Mouse (Mus musculus) CH12.LX (cell line): ENCODE data around the gene Bud23. TPM values are rescaled to one million over a fixed set of nuclear protein-coding genes. Genes with fewer than 3 reads are reported as not detected.

ENCODE experiments used
- DNase-seq: peaks from one replicate; pipeline ENCODE4 v3.0.0-alpha.2; 2013; ENCODE audit errors: extremely low read depth
- H3K27ac ChIP-seq: 2 replicates; pipeline ENCODE4 v1.5.1; 2012; ENCODE audit warnings: low read depth, mild to moderate bottlenecking, control low read depth, moderate library complexity; ENCODE audit not compliant: insufficient read depth
- H3K27me3 ChIP-seq: replicated peaks from 2 replicates; pipeline ENCODE3; 2012; ENCODE audit warnings: inconsistent platforms
- H3K36me3 ChIP-seq, 2 experiments: replicated peaks in 1 of 2; 2 replicates each; pipeline versions ENCODE3 to v1.6.1; 2012; ENCODE audit warnings: inconsistent platforms in 1 of 2, low read length in 1 of 2, mild to moderate bottlenecking in 1 of 2, mixed read lengths in 1 of 2, moderate library complexity in 1 of 2; ENCODE audit not compliant: control insufficient read depth in 1 of 2, insufficient read depth in 1 of 2
- H3K4me1 ChIP-seq, 2 experiments: 2 replicates each; pipeline ENCODE4 v1.6.1; 2012; ENCODE audit warnings: inconsistent platforms in 1 of 2, moderate library complexity in 1 of 2; ENCODE audit not compliant: insufficient read depth in 2 of 2, control insufficient read depth in 1 of 2
- H3K4me2 ChIP-seq: 2 replicates; pipeline ENCODE4 v1.6.1; 2012; ENCODE audit warnings: low read depth, mild to moderate bottlenecking, control low read depth; ENCODE audit not compliant: poor library complexity, insufficient read depth, severe bottlenecking
- H3K4me3 ChIP-seq, 3 experiments: fragments of 150-350 bp in 1 of 3; sonication (generic) in 1 of 3; replicated peaks in 1 of 3; 2 replicates each; pipeline versions ENCODE3 to v1.5.1; 2011 to 2012; ENCODE audit warnings: low read depth in 2 of 3, low read length in 2 of 3, mild to moderate bottlenecking in 2 of 3, moderate library complexity in 2 of 3, control low read depth in 1 of 3, improper control_type of control experiment in 1 of 3, inconsistent platforms in 1 of 3, mixed read lengths in 1 of 3; ENCODE audit not compliant: poor library complexity in 1 of 3
- H3K79me2 ChIP-seq: replicated peaks from 2 replicates; pipeline ENCODE4 v1.6.1; 2012; ENCODE audit warnings: mild to moderate bottlenecking, moderate library complexity; ENCODE audit not compliant: control insufficient read depth, poor library complexity, insufficient read depth, severe bottlenecking; ENCODE audit errors: extremely low read depth
- H3K9ac ChIP-seq: 2 replicates; pipeline ENCODE4 v1.6.1; 2012; ENCODE audit warnings: low read depth, mild to moderate bottlenecking, control low read depth, moderate library complexity; ENCODE audit not compliant: insufficient read depth
- H3K9me3 ChIP-seq: replicated peaks from 2 replicates; pipeline ENCODE3; 2012; ENCODE audit warnings: low read length, inconsistent platforms, mixed read lengths
- BHLHE40 ChIP-seq: IDR thresholded peaks from 2 replicates; pipeline ENCODE4 v1.6.1; 2011; ENCODE audit warnings: mild to moderate bottlenecking, low read depth, low read length, improper control_type of control experiment
- CHD1 ChIP-seq: IDR thresholded peaks from 2 replicates; pipeline ENCODE4 v1.6.1; 2012; ENCODE audit warnings: low read depth, low read length, improper control_type of control experiment, inconsistent platforms
- CHD2 ChIP-seq: IDR thresholded peaks from 2 replicates; pipeline ENCODE4 v1.6.1; 2011; ENCODE audit warnings: low read length, improper control_type of control experiment
- CTCF ChIP-seq, 2 experiments: IDR thresholded peaks in 1 of 2; conservative IDR thresholded peaks in 1 of 2; 2 replicates each; pipeline ENCODE4 v1.5.1; 2011 to 2012; ENCODE audit warnings: low read depth in 2 of 2, low read length in 2 of 2, improper control_type of control experiment in 1 of 2, inconsistent platforms in 1 of 2, mild to moderate bottlenecking in 1 of 2, moderate library complexity in 1 of 2
- E2F4 ChIP-seq: IDR thresholded peaks from 2 replicates; pipeline ENCODE4 v1.6.1; 2011; ENCODE audit warnings: low read depth, low read length, improper control_type of control experiment; ENCODE audit not compliant: insufficient replicate concordance
- ELF1 ChIP-seq: IDR thresholded peaks from 2 replicates; pipeline ENCODE4 v1.6.1; 2014; ENCODE audit warnings: low read depth, mild to moderate bottlenecking, inconsistent platforms, low read length, improper control_type of control experiment
- ETS1 ChIP-seq: conservative IDR thresholded peaks from 2 replicates; pipeline ENCODE4 v1.6.1; 2012; ENCODE audit warnings: low read depth, mild to moderate bottlenecking, inconsistent platforms, low read length, improper control_type of control experiment, moderate library complexity
- HCFC1 ChIP-seq: IDR thresholded peaks from 2 replicates; pipeline ENCODE4 v1.6.1; 2012; ENCODE audit warnings: low read depth, mild to moderate bottlenecking, inconsistent platforms, low read length, improper control_type of control experiment
- IRF4 ChIP-seq: IDR thresholded peaks from 2 replicates; pipeline ENCODE4 v1.6.1; 2014; ENCODE audit warnings: low read depth, mild to moderate bottlenecking, inconsistent platforms, low read length, improper control_type of control experiment
- JUND ChIP-seq: conservative IDR thresholded peaks from 2 replicates; pipeline ENCODE4 v1.6.1; 2011; ENCODE audit warnings: low read depth, low read length, improper control_type of control experiment
- KAT2A ChIP-seq: IDR thresholded peaks from 2 replicates; pipeline ENCODE4 v1.6.1; 2012; ENCODE audit warnings: low read length, improper control_type of control experiment, inconsistent platforms; ENCODE audit not compliant: insufficient replicate concordance
- MAFK ChIP-seq: IDR thresholded peaks from 2 replicates; pipeline ENCODE4 v1.6.1; 2011; ENCODE audit warnings: low read length, improper control_type of control experiment; ENCODE audit not compliant: insufficient replicate concordance
- MAX ChIP-seq: IDR thresholded peaks from 2 replicates; pipeline ENCODE4 v1.6.1; 2011; ENCODE audit warnings: low read length, improper control_type of control experiment
- MAZ ChIP-seq: IDR thresholded peaks from 2 replicates; pipeline ENCODE4 v1.6.1; 2012; ENCODE audit warnings: low read depth, mild to moderate bottlenecking, inconsistent platforms, low read length, improper control_type of control experiment, moderate library complexity
- MEF2A ChIP-seq: IDR thresholded peaks from 2 replicates; pipeline ENCODE4 v1.6.1; 2014; ENCODE audit warnings: low read depth, mild to moderate bottlenecking, inconsistent platforms, low read length, improper control_type of control experiment, borderline replicate concordance
- MXI1 ChIP-seq: IDR thresholded peaks from 2 replicates; pipeline ENCODE4 v1.6.1; 2011; ENCODE audit warnings: mild to moderate bottlenecking, low read depth, low read length, improper control_type of control experiment
- MYC ChIP-seq: IDR thresholded peaks from 2 replicates; pipeline ENCODE4 v1.6.1; 2011; ENCODE audit warnings: low read depth, mild to moderate bottlenecking, improper control_type of control experiment, low read length
- NELFE ChIP-seq: IDR thresholded peaks from 2 replicates; pipeline ENCODE4 v1.6.1; 2011; ENCODE audit warnings: low read depth, low read length, improper control_type of control experiment
- NRF1 ChIP-seq: IDR thresholded peaks from 2 replicates; pipeline ENCODE4 v1.6.1; 2014; ENCODE audit warnings: low read depth, mild to moderate bottlenecking, inconsistent platforms, low read length, improper control_type of control experiment, moderate library complexity
- PAX5 ChIP-seq: IDR thresholded peaks from 2 replicates; pipeline ENCODE4 v1.6.1; 2012; ENCODE audit warnings: low read length, inconsistent platforms, mixed read lengths
- POLR2AphosphoS2 ChIP-seq: IDR thresholded peaks from 2 replicates; pipeline ENCODE4 v1.6.1; 2011; ENCODE audit warnings: low read depth, low read length, improper control_type of control experiment
- RAD21 ChIP-seq: IDR thresholded peaks from 2 replicates; pipeline ENCODE4 v1.6.1; 2011; ENCODE audit warnings: low read depth, mild to moderate bottlenecking, low read length, improper control_type of control experiment, moderate library complexity
- RCOR1 ChIP-seq: conservative IDR thresholded peaks from 2 replicates; pipeline ENCODE4 v1.6.1; 2012; ENCODE audit warnings: low read depth, mild to moderate bottlenecking, inconsistent platforms, low read length, improper control_type of control experiment
- SIN3A ChIP-seq: IDR thresholded peaks from 2 replicates; pipeline ENCODE4 v1.6.1; 2012; ENCODE audit warnings: low read length, improper control_type of control experiment, inconsistent platforms
- SMC3 ChIP-seq: IDR thresholded peaks from 2 replicates; pipeline ENCODE4 v1.6.1; 2011; ENCODE audit warnings: low read depth, low read length, improper control_type of control experiment
- TBP ChIP-seq: conservative IDR thresholded peaks from 2 replicates; pipeline ENCODE4 v1.6.1; 2011; ENCODE audit warnings: low read depth, low read length, improper control_type of control experiment
- TCF12 ChIP-seq: IDR thresholded peaks from 2 replicates; pipeline ENCODE4 v1.6.1; 2014; ENCODE audit warnings: low read depth, mild to moderate bottlenecking, inconsistent platforms, low read length, improper control_type of control experiment
- UBTF ChIP-seq: IDR thresholded peaks from 2 replicates; pipeline ENCODE4 v1.6.1; 2012; ENCODE audit warnings: low read depth, mild to moderate bottlenecking, inconsistent platforms, low read length, improper control_type of control experiment, moderate library complexity
- USF1 ChIP-seq: IDR thresholded peaks from 2 replicates; pipeline ENCODE4 v1.6.1; 2014; ENCODE audit warnings: low read depth, mild to moderate bottlenecking, inconsistent platforms, low read length, improper control_type of control experiment
- ZC3H11A ChIP-seq: IDR thresholded peaks from 2 replicates; pipeline ENCODE4 v1.6.1; 2012; ENCODE audit warnings: low read depth, mild to moderate bottlenecking, inconsistent platforms, low read length, improper control_type of control experiment
- ZMIZ1 ChIP-seq: IDR thresholded peaks from 2 replicates; pipeline ENCODE4 v1.6.1; 2012; ENCODE audit warnings: low read depth, mild to moderate bottlenecking, inconsistent platforms, low read length, improper control_type of control experiment
- ZNF384 ChIP-seq: IDR thresholded peaks from 2 replicates; pipeline ENCODE4 v1.6.1; 2012; ENCODE audit warnings: low read depth, low read length, improper control_type of control experiment, inconsistent platforms
- dilution Hi-C: fragments of 300-500 bp; cut with MboI; formaldehyde crosslinking; loops from 2 replicates; pipeline ENCODE4 v1.14.3; 2020; ENCODE audit warnings: low sequenced_read_pairs; ENCODE audit not compliant: extremely low pct_unique_long_range_greater_than_20kb, extremely low pct_ligation_motif_present
- in situ Hi-C: fragments of 300-500 bp; cut with MboI; formaldehyde crosslinking; loops from 3 replicates; pipeline ENCODE4 v1.14.3; 2019; ENCODE audit warnings: low sequenced_read_pairs, low pct_ligation_motif_present, low pct_unique_long_range_greater_than_20kb, mixed read lengths
- polyA plus RNA-seq: library from polyadenylated mRNA; unstranded; fragments of >175 nt; gene quantifications from 2 replicates; pipeline ENCODE4 v1.2.1, GENCODE M21; 2012; ENCODE audit warnings: low read depth; ENCODE audit not compliant: insufficient read length
- total RNA-seq, 2 experiments: library from RNA; depleted of rRNA; stranded (reverse); fragments of 300-350 nt in 1 of 2; fragments of >200 nt in 1 of 2; gene quantifications; 2 replicates each; pipeline ENCODE4 v1.2.3; 2012 to 2014

Gene Bud23
- total and polyA plus RNA-seq, 3 experiments = 60.7 to 118 (median 62.1) TPM

DNA sequence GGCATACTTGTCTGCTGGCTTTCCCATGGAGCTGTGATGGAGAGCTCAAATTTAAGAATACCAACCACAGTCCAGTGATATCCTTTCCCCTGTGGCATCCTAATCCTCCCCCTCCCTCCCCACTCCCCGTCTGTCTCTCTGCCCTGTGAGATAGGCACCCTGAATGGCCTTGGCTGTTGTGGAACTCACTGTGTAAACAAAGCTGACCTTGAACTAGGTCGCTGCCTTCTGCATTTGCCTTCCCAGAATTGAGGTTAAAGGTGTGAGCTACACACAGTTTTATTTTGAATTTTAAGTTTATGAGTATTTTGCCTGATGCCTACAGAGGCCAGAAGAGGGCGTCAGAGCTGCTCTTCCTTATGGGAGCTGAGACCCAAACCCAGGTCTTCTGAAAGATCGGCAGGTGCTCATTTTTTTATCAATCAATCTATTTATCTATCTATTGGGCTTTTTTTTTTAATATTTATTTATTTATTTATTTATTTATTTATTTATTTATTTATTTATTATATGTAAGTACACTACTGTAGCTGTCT, 48.5 kb downstream of the Bud23 start:
- no peak overlapping the region for H3K4me2 ChIP-seq
- peaks cover 7% of the 10 kb centered on the region for H3K27me3 ChIP-seq
- H3K27ac ChIP-seq = no peak overlapping the region
- no peak overlapping the region for H3K4me3 ChIP-seq
- no peak for DNase-seq
- in situ Hi-C loops = loop anchor here (5.0 kb wide), 1 partner anchor 86 kb away; no protein-coding TSS in a partner anchor
- peak in 1 of 2 experiments; percentile 33; a peak in 2 of 4 replicates for TF ChIP-seq CTCF (conservative IDR thresholded peaks at IDR 0.05 in 1 of 2, IDR thresholded peaks at IDR 0.05 in 1 of 2; ENCODE audit: low read depth in 2 of 2, low read length in 2 of 2)
- no peak for TF ChIP-seq ELF1
- TF ChIP-seq, all 38 proteins: peak for 1
- H3K4me1 ChIP-seq = peaks cover 0 to 16% of the 10 kb centered on the region in 2 experiments; a peak in 2 of 4 replicates
- dilution Hi-C loops = no loop called here
- H3K36me3 ChIP-seq = peaks cover 0 to 11% of the 10 kb centered on the region in 2 experiments
- no peak overlapping the region for H3K9ac ChIP-seq
- H3K79me2 ChIP-seq = no peaks in the 10 kb centered on the region
- H3K9me3 ChIP-seq = no peaks in the 10 kb centered on the region

DNA sequence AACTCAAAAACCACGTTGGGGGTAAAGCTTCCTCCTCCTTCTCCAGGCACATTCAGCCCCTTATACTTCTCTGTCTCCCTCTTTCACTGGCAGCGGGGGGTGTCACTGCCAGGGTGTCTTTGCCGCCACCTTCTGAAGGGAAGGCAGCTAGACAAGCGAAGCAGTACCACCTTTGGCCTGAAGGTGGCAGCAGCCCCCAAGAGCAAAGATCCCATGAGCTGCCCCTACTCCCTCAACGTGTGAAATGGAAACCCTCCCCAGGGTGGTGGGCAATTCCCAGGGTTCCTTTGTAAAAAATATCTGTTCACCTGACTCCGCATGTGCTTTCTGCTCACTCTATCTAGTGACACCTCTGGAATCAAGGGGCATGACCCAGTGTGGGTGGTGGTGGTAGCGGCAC, 49.3 kb downstream of the Bud23 start:
- Histone ChIP-seq H3K79me2 (no peaks in the 10 kb centered on the region; the same call in 1 of the 2 replicates), H3K4me3 (no peak overlapping the region), H3K27me3 (peaks cover 4% of the 10 kb centered on the region), H3K9ac (no peak overlapping the region), H3K9me3 (no peaks in the 10 kb centered on the region), H3K36me3 (peaks cover 2 to 18% of the 10 kb centered on the region in 2 experiments), H3K27ac (no peak overlapping the region), H3K4me1 (peaks cover 5 to 24% of the 10 kb centered on the region in 2 experiments), H3K4me2 (no peak overlapping the region)
- dilution Hi-C loops (no loop called here), in situ Hi-C loops (loop anchor here (5.0 kb wide), 1 partner anchor 87 kb away; no protein-coding TSS in a partner anchor)
- DNase-seq = peak; percentile 82
- no peak for TF ChIP-seq TBP
- no peak for TF ChIP-seq UBTF
- no peak for TF ChIP-seq RCOR1
- 0 out of 2 replicates have a peak, but pooled peaks have one; percentile 46 for TF ChIP-seq IRF4
- no peak for TF ChIP-seq SIN3A
- no peak for TF ChIP-seq CHD2
- no peak for TF ChIP-seq JUND
- 0 out of 2 replicates have a peak, but pooled peaks have one; percentile 14 for TF ChIP-seq ZC3H11A
- peak; percentile 30; the same call in 1 of the 2 replicates for TF ChIP-seq BHLHE40
- TF ChIP-seq MAX = no peak
- no peak for TF ChIP-seq TCF12
- TF ChIP-seq PAX5 = no peak
- no peak for TF ChIP-seq E2F4
- TF ChIP-seq ETS1 = no peak
- TF ChIP-seq RAD21 = peak; percentile 89
- no peak for TF ChIP-seq ZMIZ1
- peak; percentile 63; the same call in 1 of the 2 replicates for TF ChIP-seq MAZ
- peak; percentile 35; the same call in 1 of the 2 replicates for TF ChIP-seq HCFC1
- TF ChIP-seq NELFE = peak; percentile 59; the same call in 1 of the 2 replicates
- TF ChIP-seq MYC = no peak
- peak; percentile 53; the same call in 1 of the 2 replicates for TF ChIP-seq MEF2A
- TF ChIP-seq USF1 = no peak
- no peak for TF ChIP-seq ZNF384
- no peak for TF ChIP-seq POLR2AphosphoS2
- no peak for TF ChIP-seq NRF1
- TF ChIP-seq KAT2A = no peak
- TF ChIP-seq SMC3 = peak; percentile 73
- TF ChIP-seq CHD1 = no peak
- TF ChIP-seq ELF1 = no peak
- TF ChIP-seq MXI1 = no peak
- TF ChIP-seq MAFK = no peak
